Mouse (Mus musculus): Measurements from ENCODE around the gene Rasal1. TPM values are rescaled to one million over a fixed set of nuclear protein-coding genes. Genes with fewer than 3 reads are reported as not detected.

Rasal1 gene
- total RNA-seq, 2 experiments from 2014 or later: 10.9 to 14.0 TPM

DNA sequence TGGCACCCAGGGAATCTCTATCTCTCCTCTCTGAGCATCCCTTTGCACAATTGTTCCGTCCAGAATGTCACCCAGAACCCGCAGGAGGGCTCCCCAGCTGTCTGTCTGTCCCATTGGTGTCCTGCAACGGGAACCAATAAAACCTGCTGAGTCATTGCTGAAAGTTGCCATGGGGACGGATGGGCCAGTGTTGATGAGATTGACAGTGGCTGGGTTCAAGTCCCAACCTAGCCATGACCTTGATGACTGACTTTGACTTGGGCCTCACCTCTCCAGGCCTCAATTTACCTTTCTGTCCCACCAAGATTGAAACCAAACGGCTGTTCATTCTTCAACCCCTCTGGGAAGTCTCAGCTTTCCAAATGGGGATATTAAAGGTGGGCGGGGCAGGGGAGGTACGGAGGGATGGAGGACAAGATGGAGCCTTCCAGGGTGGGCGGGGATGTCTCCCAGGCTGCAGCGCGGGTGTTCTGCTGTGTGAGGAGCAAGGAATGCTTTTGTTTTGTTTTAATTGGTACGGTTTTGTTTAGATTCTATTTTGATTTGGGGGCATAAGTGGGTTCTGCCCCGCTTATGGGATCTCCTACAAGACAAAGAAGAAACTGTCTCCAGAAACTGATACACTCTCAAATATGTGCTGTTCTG is 77.3 kb downstream of the Rasal1 start:
- DNase-seq: no peak

Other genes starting within 250 kb of the Rasal1 start
- gene Lhx5, start 217.1 kb upstream of the Rasal1 start, total RNA-seq (2021): not detected
- gene Sdsl, start 176.0 kb upstream of the Rasal1 start, total RNA-seq (2021): 10 to 100 TPM; 82.6 to 82.9 TPM
- gene Sds, start 172.3 kb upstream of the Rasal1 start, total RNA-seq (2021): 1 to 10 TPM in 1 of 2 experiments, not detected in 1; 1.3 TPM
- gene Plbd2, start 145.2 kb upstream of the Rasal1 start, total RNA-seq (2021): 10 to 100 TPM; 86.9 to 87.9 TPM
- gene Slc8b1, start 137.6 kb upstream of the Rasal1 start, total RNA-seq (2021): 10 to 100 TPM; 29.0 to 45.6 TPM
- 10 to 100 TPM; 34.1 to 36.9 TPM for gene Tpcn1, start 60.1 kb upstream of the Rasal1 start, total RNA-seq (2021)
- under 1 TPM; 0.36 to 0.40 TPM for gene Iqcd, start 59.8 kb upstream of the Rasal1 start, total RNA-seq (2021)
- gene Rita1, start 36.2 kb upstream of the Rasal1 start, total RNA-seq (2021): 10 to 100 TPM; 15.6 to 15.9 TPM
- 10 to 100 TPM; 50.4 to 51.1 TPM for gene Ddx54, start 36.1 kb upstream of the Rasal1 start, total RNA-seq (2021)
- 1 to 10 TPM in 1 of 2 experiments, not detected in 1; 2.0 TPM for gene Cfap73, start 14.6 kb upstream of the Rasal1 start, total RNA-seq (2021)
- 10 to 100 TPM in 1 of 2 experiments, 1 to 10 TPM in 1; 7.6 to 12.0 TPM for gene Dtx1, start 63.1 kb downstream of the Rasal1 start, total RNA-seq (2021)
- 1 to 10 TPM in 1 of 2 experiments, under 1 TPM in 1; 0.49 to 1.8 TPM for gene Oas2, start 101.0 kb downstream of the Rasal1 start, total RNA-seq (2021)
- gene Oas3, start 128.8 kb downstream of the Rasal1 start, total RNA-seq (2021): under 1 TPM; 0.36 to 0.60 TPM
- gene Oas1e, start 146.7 kb downstream of the Rasal1 start, total RNA-seq (2021): not detected
- gene Oas1c, start 163.7 kb downstream of the Rasal1 start, total RNA-seq (2021): 1 to 10 TPM in 1 of 2 experiments, under 1 TPM in 1; 0.40 to 1.7 TPM
- gene Oas1f, start 198.6 kb downstream of the Rasal1 start, total RNA-seq (2021): not detected
- gene Oas1h, start 212.6 kb downstream of the Rasal1 start, total RNA-seq (2021): not detected
- 1 to 10 TPM in 1 of 2 experiments, under 1 TPM in 1; 0.72 to 1.4 TPM for gene Oas1g, start 238.8 kb downstream of the Rasal1 start, total RNA-seq (2021)